Mouse (Mus musculus): Measurements from ENCODE around the gene Etnk1. TPM values are rescaled to one million over a fixed set of nuclear protein-coding genes. Genes with fewer than 3 reads are reported as not detected.

Gene Etnk1
- total RNA-seq, 2 experiments from 2014 or later, result 127 to 129 TPM

DNA sequence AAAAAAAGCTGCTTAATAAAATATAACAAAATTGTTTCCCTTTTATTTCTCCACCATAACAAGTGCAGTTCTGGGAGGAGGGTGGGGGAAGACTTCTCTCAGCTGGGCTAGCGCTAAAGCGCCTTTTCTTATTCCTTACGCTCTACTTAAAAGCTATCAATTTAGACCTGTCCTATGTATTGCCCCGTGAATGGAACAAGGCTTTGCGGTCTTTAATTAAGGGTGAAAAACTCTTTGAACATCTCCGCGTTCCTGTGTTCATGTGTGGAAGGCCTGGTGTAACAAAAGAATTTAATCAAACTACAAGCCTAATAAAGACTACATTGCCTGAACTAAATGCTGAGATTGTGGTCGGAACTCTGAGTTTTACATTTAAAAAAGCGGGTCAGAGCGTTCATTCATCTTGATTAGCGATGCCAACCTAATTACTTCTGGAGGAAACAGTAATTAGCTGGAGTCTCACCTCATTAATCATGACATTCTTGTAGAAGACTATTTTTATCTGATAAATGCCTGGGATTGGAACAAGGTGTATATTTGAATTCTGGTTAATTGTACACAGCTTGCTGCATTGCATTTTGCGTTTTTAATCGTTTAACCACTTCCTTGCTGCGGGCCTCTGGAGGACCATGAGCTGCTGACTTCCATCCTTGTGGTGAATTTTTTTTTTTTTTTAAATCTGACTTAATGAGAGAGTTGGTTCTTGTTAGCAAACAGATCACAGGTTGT is 93.7 kb downstream of the Etnk1 start:
- intact Hi-C loops (cut with DNase I), result no loop called here
- DNase-seq, result no peak

DNA sequence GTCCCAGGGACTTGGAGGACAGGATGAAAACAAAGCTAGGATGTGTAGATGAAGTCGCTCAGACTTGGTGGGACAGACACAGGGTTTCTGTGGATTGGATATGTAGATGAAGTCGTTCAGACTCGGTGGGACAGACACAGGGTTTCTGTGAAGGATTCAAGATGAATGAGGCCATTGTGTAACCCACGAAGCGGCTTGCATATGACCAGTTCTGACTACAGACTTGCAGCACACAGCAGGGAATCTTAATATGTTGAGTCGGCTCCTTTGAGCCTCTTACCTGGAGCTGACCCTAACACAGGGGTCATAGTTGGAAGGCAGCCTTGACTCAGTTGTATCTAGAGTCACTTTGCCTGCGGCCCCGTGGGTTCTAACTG is 94.3 kb downstream of the Etnk1 start:
- DNase-seq, result no peak

DNA sequence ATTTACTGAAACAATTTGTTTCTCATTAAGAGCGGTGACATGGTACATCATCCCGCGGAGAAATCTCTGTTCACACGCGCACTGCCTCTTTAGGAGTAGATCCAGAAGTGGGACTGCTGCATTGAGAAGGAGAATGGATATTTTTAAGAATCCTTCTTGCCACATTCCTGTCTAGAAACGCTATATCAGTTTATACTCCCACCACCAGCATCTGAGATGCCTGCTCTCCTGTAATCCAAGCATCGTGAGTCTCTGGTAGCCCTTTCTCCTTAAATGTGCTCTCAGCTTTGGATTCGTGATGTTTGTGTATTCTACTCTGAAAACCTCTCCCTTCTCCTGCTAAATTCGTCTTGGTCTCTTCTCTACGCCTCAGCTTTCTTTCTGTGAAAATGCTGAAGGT is 98.5 kb downstream of the Etnk1 start:
- intact Hi-C loops (cut with DNase I), result no loop called here
- DNase-seq, result no peak

More for the DNA sequence above, 94.3 kb downstream of the Etnk1 start:
- intact Hi-C loops (cut with DNase I), result no loop called here

DNA sequence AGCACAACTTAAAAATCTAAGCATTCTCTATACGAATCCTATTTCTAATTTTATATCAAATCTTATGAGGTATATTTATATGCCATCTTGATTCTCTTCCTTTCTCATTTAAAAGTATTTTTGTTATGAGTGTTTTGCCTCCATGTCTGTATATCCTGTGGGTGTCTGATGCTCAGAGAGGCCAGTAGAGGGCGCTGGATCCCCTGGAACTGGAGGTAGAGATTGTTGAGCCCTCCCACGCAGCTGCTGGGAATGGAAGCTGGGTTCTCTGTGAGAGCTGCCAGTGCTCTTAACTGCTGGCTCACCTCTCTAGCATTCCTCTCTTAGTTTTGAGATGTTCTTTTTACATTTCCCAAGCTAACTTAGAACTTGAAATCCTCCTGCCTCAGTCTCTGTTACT is 112.2 kb downstream of the Etnk1 start:
- DNase-seq, result no peak
- intact Hi-C loops (cut with DNase I), result no loop called here

Other genes with a start within 250 kb of the Etnk1 start
- 10 to 100 TPM; 31.4 to 33.5 TPM for gene St8sia1, start 202.8 kb upstream of the Etnk1 start, total RNA-seq (2021)
- 10 to 100 TPM; 82.9 to 84.7 TPM for gene C2cd5, start 67.1 kb upstream of the Etnk1 start, total RNA-seq (2021)

All from left cerebral cortex, postnatal 4 days (tissue).